Mouse (Mus musculus) T-cell, adult 2 months (primary cell): ENCODE results near the gene Fmnl2.

Experiments used
- DNase-seq: peaks from one replicate; pipeline ENCODE4 v3.0.0; 2022; ENCODE audit warnings: low spot score

The Fmnl2 gene

GRCm38 (mm10) chr2:53106472-53106871, 248.8 kb downstream of the Fmnl2 start:
- no peak for DNase-seq

- DNase-seq, result no peak
Measured at GRCm38 (mm10) chr2:53108547-53108946, 250.9 kb downstream of the Fmnl2 start.

- DNase-seq, result peak; percentile 9
Measured at GRCm38 (mm10) chr2:53121797-53122196, 264.1 kb downstream of the Fmnl2 start.

GRCm38 (mm10) chr2:53125998-53126397, 268.3 kb downstream of the Fmnl2 start:
- DNase-seq, result no peak

- no peak for DNase-seq
Measured at GRCm38 (mm10) chr2:53129070-53129469, 271.4 kb downstream of the Fmnl2 start.

GRCm38 (mm10) chr2:53131567-53131966, 273.9 kb downstream of the Fmnl2 start:
- no peak for DNase-seq

GRCm38 (mm10) chr2:53146852-53147251, 289.2 kb downstream of the Fmnl2 start:
- DNase-seq, result no peak

GRCm38 (mm10) chr2:53173966-53174365, 316.3 kb downstream of the Fmnl2 start:
- DNase-seq, result no peak

GRCm38 (mm10) chr2:53178966-53179365, 321.3 kb downstream of the Fmnl2 start:
- no peak for DNase-seq

GRCm38 (mm10) chr2:53179876-53180275, 322.2 kb downstream of the Fmnl2 start:
- DNase-seq, result no peak
